Mouse (Mus musculus): ENCODE data around the gene Wipi1. TPM values are rescaled to one million over a fixed set of nuclear protein-coding genes. Genes with fewer than 3 reads are reported as not detected.

Gene Wipi1
- total and polyA plus RNA-seq, 2 experiments from 2014 or later, result 10.9 to 16.5 TPM

- Histone ChIP-seq H3K9me3 (ENCODE audit: low read length) (no peaks in the 10 kb centered on the region), H3K27me3 (ENCODE audit: insufficient read depth, low read length) (no peaks in the 10 kb centered on the region), H3K4me2 (ENCODE audit: low read depth) (no peak overlapping the region), H3K36me3 (ENCODE audit: insufficient read depth) (no peaks in the 10 kb centered on the region), H3K27ac (ENCODE audit: low read depth, low read length) (no peak overlapping the region), H3K9ac (no peak overlapping the region), H3K4me3 (ENCODE audit: low read depth, low read length) (no peak overlapping the region), H3K4me1 (ENCODE audit: insufficient read depth) (no peaks in the 10 kb centered on the region)
- WGBS, result 51% methylated on average over 3 of the region's 3 CpGs
- ATAC-seq (no peak), DNase-seq (no peak)
- TF ChIP-seq CTCF (IDR thresholded peaks at IDR 0.05; ENCODE audit: low read depth), result no peak
Observed at GRCm38 (mm10) chr11:109554443-109554842, 57.3 kb downstream of the Wipi1 start.

- TF ChIP-seq CTCF (IDR thresholded peaks at IDR 0.05; ENCODE audit: low read depth), result no peak
- ATAC-seq (no peak), DNase-seq (no peak)
- H3K27me3 ChIP-seq (ENCODE audit: insufficient read depth, low read length), result no peaks in the 10 kb centered on the region
- H3K4me3 ChIP-seq (ENCODE audit: low read depth, low read length), result no peak overlapping the region
- no peaks in the 10 kb centered on the region for H3K9me3 ChIP-seq (ENCODE audit: low read length)
- H3K36me3 ChIP-seq (ENCODE audit: insufficient read depth), result no peaks in the 10 kb centered on the region
- 81% methylated on average over 4 of the region's 4 CpGs for WGBS
- no peak overlapping the region for H3K4me2 ChIP-seq (ENCODE audit: low read depth)
- H3K9ac ChIP-seq, result no peak overlapping the region
- no peaks in the 10 kb centered on the region for H3K4me1 ChIP-seq (ENCODE audit: insufficient read depth)
- no peak overlapping the region for H3K27ac ChIP-seq (ENCODE audit: low read depth, low read length)
Observed at GRCm38 (mm10) chr11:109553921-109554320, 57.8 kb downstream of the Wipi1 start.

GRCm38 (mm10) chr11:109549599-109550290 is 62.0 kb downstream of the Wipi1 start:
- no peak overlapping the region for H3K27ac ChIP-seq (ENCODE audit: low read depth, low read length)
- DNase-seq (no peak), ATAC-seq (no peak)
- TF ChIP-seq CTCF (IDR thresholded peaks at IDR 0.05; ENCODE audit: low read depth), result no peak
- no peaks in the 10 kb centered on the region for H3K4me1 ChIP-seq (ENCODE audit: insufficient read depth)
- 79% methylated on average over 5 of the region's 5 CpGs for WGBS
- H3K4me2 ChIP-seq (ENCODE audit: low read depth), result no peak overlapping the region
- H3K36me3 ChIP-seq (ENCODE audit: insufficient read depth), result no peaks in the 10 kb centered on the region
- H3K9ac ChIP-seq, result no peak overlapping the region
- no peaks in the 10 kb centered on the region for H3K27me3 ChIP-seq (ENCODE audit: insufficient read depth, low read length)
- H3K9me3 ChIP-seq (ENCODE audit: low read length), result no peaks in the 10 kb centered on the region
- no peak overlapping the region for H3K4me3 ChIP-seq (ENCODE audit: low read depth, low read length)

- Histone ChIP-seq H3K9me3 (ENCODE audit: low read length) (no peaks in the 10 kb centered on the region), H3K27ac (ENCODE audit: low read depth, low read length) (no peak overlapping the region), H3K9ac (no peak overlapping the region), H3K36me3 (ENCODE audit: insufficient read depth) (no peaks in the 10 kb centered on the region), H3K27me3 (ENCODE audit: insufficient read depth, low read length) (no peaks in the 10 kb centered on the region), H3K4me3 (ENCODE audit: low read depth, low read length) (no peak overlapping the region), H3K4me2 (ENCODE audit: low read depth) (no peak overlapping the region), H3K4me1 (ENCODE audit: insufficient read depth) (no peaks in the 10 kb centered on the region)
- TF ChIP-seq CTCF (IDR thresholded peaks at IDR 0.05; ENCODE audit: low read depth), result no peak
- DNase-seq, result no peak
- WGBS, result 95% methylated on average over 1 of the region's 1 CpGs
- no peak for ATAC-seq
Observed at GRCm38 (mm10) chr11:109547652-109548051, 64.1 kb downstream of the Wipi1 start.

- H3K27ac ChIP-seq (ENCODE audit: low read depth, low read length), result no peak overlapping the region
- no peak overlapping the region for H3K4me3 ChIP-seq (ENCODE audit: low read depth, low read length)
- ATAC-seq (no peak), DNase-seq (no peak)
- no peaks in the 10 kb centered on the region for H3K9me3 ChIP-seq (ENCODE audit: low read length)
- WGBS, result 75% methylated on average over 16 of the region's 16 CpGs
- H3K4me1 ChIP-seq (ENCODE audit: insufficient read depth), result no peaks in the 10 kb centered on the region
- no peaks in the 10 kb centered on the region for H3K36me3 ChIP-seq (ENCODE audit: insufficient read depth)
- no peak for TF ChIP-seq CTCF (IDR thresholded peaks at IDR 0.05; ENCODE audit: low read depth)
- H3K9ac ChIP-seq, result no peak overlapping the region
- no peaks in the 10 kb centered on the region for H3K27me3 ChIP-seq (ENCODE audit: insufficient read depth, low read length)
- H3K4me2 ChIP-seq (ENCODE audit: low read depth), result no peak overlapping the region
Observed at GRCm38 (mm10) chr11:109546305-109547001, 65.3 kb downstream of the Wipi1 start.

GRCm38 (mm10) chr11:109545700-109546143 is 66.0 kb downstream of the Wipi1 start:
- no peak overlapping the region for H3K4me3 ChIP-seq (ENCODE audit: low read depth, low read length)
- TF ChIP-seq CTCF (IDR thresholded peaks at IDR 0.05; ENCODE audit: low read depth), result no peak
- no peaks in the 10 kb centered on the region for H3K4me1 ChIP-seq (ENCODE audit: insufficient read depth)
- no peak overlapping the region for H3K27ac ChIP-seq (ENCODE audit: low read depth, low read length)
- WGBS, result 81% methylated on average over 12 of the region's 12 CpGs
- DNase-seq, result no peak
- no peak overlapping the region for H3K4me2 ChIP-seq (ENCODE audit: low read depth)
- H3K9ac ChIP-seq, result no peak overlapping the region
- H3K27me3 ChIP-seq (ENCODE audit: insufficient read depth, low read length), result no peaks in the 10 kb centered on the region
- H3K36me3 ChIP-seq (ENCODE audit: insufficient read depth), result no peaks in the 10 kb centered on the region
- H3K9me3 ChIP-seq (ENCODE audit: low read length), result no peaks in the 10 kb centered on the region
- no peak for ATAC-seq

- H3K4me1 ChIP-seq (ENCODE audit: insufficient read depth), result no peaks in the 10 kb centered on the region
- 84% methylated on average over 7 of the region's 7 CpGs for WGBS
- H3K36me3 ChIP-seq (ENCODE audit: insufficient read depth), result no peaks in the 10 kb centered on the region
- no peaks in the 10 kb centered on the region for H3K9me3 ChIP-seq (ENCODE audit: low read length)
- no peaks in the 10 kb centered on the region for H3K27me3 ChIP-seq (ENCODE audit: insufficient read depth, low read length)
- no peak overlapping the region for H3K4me2 ChIP-seq (ENCODE audit: low read depth)
- DNase-seq (no peak), ATAC-seq (no peak)
- no peak overlapping the region for H3K27ac ChIP-seq (ENCODE audit: low read depth, low read length)
- H3K4me3 ChIP-seq (ENCODE audit: low read depth, low read length), result no peak overlapping the region
- H3K9ac ChIP-seq, result no peak overlapping the region
- no peak for TF ChIP-seq CTCF (IDR thresholded peaks at IDR 0.05; ENCODE audit: low read depth)
Observed at GRCm38 (mm10) chr11:109545265-109545664, 66.5 kb downstream of the Wipi1 start.
